Mouse (Mus musculus) E14TG2a.4 (cell line): Measurements from ENCODE around the gene Ryr2.

Source experiments
- CTCF ChIP-seq: conservative IDR thresholded peaks from 2 replicates; pipeline ENCODE4 v1.5.1; 2014; ENCODE audit warnings: low read length
- NANOG ChIP-seq: IDR thresholded peaks from 2 replicates; pipeline ENCODE4 v1.6.1; 2014; ENCODE audit warnings: borderline replicate concordance, low read length, mixed read lengths
- POU5F1 ChIP-seq: IDR thresholded peaks from 2 replicates; pipeline ENCODE4 v1.6.1; 2014; ENCODE audit warnings: low read length, borderline replicate concordance

GRCm38 (mm10) chr13:11662815-11663214 is 443.9 kb downstream of the Ryr2 start:
- no peak for TF ChIP-seq CTCF
- TF ChIP-seq NANOG = no peak
- TF ChIP-seq POU5F1 = no peak
